Mouse (Mus musculus): ENCODE data around the gene Zmynd12. TPM values are rescaled to one million over a fixed set of nuclear protein-coding genes. Genes with fewer than 3 reads are reported as not detected.

Zmynd12 gene
- polyA plus RNA-seq, 1 experiment from 2014 or later, result not detected

DNA sequence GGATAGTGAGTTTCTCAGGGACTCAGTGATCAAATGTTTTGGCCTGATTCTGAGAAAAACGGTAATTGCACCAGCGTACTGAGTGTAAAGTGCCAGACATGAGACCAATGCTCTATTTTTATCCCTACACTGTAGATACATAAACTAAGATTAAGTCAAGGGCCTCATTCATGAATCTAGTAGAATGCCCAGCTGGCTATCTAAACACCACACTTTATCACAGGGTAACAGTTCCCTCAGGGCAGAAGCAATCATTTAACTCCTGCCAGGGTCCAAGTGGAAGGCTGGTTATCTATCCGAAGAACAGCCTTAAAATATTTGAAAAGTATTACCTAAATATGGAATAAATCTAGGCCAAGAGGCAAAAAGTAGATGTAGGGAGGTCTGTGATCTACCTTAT lies 4.7 kb upstream of the Zmynd12 start:
- Histone ChIP-seq H3K4me3 (no peak overlapping the region), H3K4me1 (peaks cover 39% of the 10 kb centered on the region), H3K9me3 (replicated peaks) (no peaks in the 10 kb centered on the region), H3K27ac (replicated peaks) (no peak overlapping the region), H3K27me3 (ENCODE audit: low read depth, poor library complexity, severe bottlenecking) (0 out of 2 replicates have a peak, but pooled peaks cover 4% of the 10 kb centered on the region), H3K36me3 (peaks cover 11% of the 10 kb centered on the region; the same call in 1 of the 2 replicates)
- no peak for DNase-seq (ENCODE audit: low spot score)
- WGBS, result 94% methylated on average over 3 of the region's 3 CpGs

DNA sequence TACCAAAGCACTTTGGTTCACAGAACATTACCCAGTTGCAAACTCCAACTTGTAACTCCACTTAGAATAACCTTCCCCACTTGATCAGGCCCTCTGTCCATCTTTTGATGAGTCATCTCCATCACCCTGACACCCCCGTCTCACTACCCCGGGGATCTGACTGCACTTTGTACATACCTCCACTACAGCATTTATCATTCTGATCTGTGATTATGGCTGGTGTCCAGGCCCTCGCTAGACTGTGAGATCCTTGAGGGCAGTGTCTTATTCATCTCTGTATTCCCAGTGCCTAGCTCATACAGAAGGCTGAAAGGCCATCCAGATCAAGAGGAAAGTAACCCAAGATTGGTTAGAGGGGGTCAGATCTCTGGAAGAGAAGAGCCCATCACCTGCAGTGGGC lies 1.4 kb upstream of the Zmynd12 start:
- Histone ChIP-seq H3K27me3 (ENCODE audit: low read depth, poor library complexity, severe bottlenecking) (peaks cover 25% of the 10 kb centered on the region), H3K27ac (replicated peaks) (peak overlapping the region; percentile 87; the same call in 1 of the 2 replicates), H3K9me3 (replicated peaks) (no peaks in the 10 kb centered on the region), H3K4me1 (peaks cover 20% of the 10 kb centered on the region), H3K4me3 (peak overlapping the region; percentile 81), H3K36me3 (peaks cover 11% of the 10 kb centered on the region; the same call in 1 of the 2 replicates)
- 82% methylated on average over 3 of the region's 3 CpGs for WGBS
- no peak for DNase-seq (ENCODE audit: low spot score)

DNA sequence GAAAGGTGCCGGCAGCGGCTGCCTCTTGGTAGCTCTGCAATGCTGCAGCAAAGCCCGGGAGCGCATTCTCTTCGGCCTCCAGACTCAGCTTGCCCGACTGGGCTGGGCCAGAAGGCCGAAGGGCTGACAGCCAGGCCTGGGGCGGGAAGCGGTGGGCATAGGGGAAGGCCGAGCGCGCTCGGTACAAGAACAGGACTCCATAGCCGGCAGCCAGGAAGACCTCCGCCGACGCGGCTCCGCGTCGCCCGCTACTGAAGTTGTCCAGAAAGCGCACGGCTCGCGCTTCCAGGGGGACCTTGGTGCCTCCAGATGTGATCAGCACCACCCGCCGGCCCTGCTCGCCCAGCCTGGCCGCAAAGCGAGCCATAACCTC lies 707 bp upstream of the Zmynd12 start:
- DNase-seq (ENCODE audit: low spot score), result no peak
- Histone ChIP-seq H3K27me3 (ENCODE audit: low read depth, poor library complexity, severe bottlenecking) (peaks cover 25% of the 10 kb centered on the region), H3K36me3 (peaks cover 11% of the 10 kb centered on the region; the same call in 1 of the 2 replicates), H3K4me1 (peaks cover 20% of the 10 kb centered on the region), H3K9me3 (replicated peaks) (no peaks in the 10 kb centered on the region), H3K27ac (replicated peaks) (peak overlapping the region; percentile 87), H3K4me3 (peak overlapping the region; percentile 81)
- under 1% methylated on average over 31 of the region's 31 CpGs for WGBS

DNA sequence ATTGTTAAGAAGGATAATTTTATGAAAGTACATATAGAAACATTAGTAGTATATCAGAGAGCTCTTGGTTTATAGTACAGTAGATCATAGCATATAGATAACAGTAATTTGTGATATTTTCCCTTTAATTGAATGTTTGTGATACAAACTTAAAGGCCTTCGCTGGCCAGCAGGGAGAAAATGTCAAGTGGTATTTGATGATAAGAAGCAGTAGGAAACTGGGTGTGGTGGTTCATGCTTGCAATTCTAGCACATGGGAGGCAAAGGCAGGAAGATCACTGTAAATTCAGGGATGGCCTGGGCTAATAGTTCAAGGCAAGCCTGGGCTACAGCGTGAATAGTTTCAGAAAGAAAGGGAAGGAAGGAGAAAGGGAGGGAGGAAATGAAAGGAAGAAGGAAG lies 2.5 kb downstream of the Zmynd12 start:
- WGBS, result 91% methylated on average over 2 of the region's 2 CpGs
- no peaks in the 10 kb centered on the region for H3K36me3 ChIP-seq
- H3K4me1 ChIP-seq, result peaks cover 20% of the 10 kb centered on the region
- peaks cover 31% of the 10 kb centered on the region for H3K27me3 ChIP-seq (ENCODE audit: low read depth, poor library complexity, severe bottlenecking)
- H3K4me3 ChIP-seq, result no peak overlapping the region
- no peak for DNase-seq (ENCODE audit: low spot score)
- no peaks in the 10 kb centered on the region for H3K9me3 ChIP-seq (replicated peaks)
- no peak overlapping the region for H3K27ac ChIP-seq (replicated peaks)

DNA sequence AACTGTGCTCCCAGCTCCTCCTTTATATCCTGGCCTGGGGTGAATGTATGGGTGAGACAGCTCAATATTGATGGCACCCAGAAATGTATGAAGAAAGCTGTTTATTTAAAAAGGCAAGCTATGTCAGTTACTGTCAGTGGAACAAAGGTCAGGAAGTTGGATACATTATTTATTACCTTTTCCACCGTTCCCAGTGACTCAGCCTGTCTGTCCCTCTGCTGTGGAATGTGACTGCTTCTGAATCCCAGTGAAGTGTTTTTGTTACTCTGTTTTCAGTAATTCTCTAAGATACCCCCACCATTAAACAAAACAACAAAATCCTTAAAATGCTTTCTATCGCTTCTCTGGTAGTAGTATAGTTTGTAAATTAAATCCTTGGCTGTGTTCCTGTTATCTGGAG lies 3.0 kb downstream of the Zmynd12 start:
- 83% methylated on average over 2 of the region's 2 CpGs for WGBS
- H3K27ac ChIP-seq (replicated peaks), result no peak overlapping the region

DNA sequence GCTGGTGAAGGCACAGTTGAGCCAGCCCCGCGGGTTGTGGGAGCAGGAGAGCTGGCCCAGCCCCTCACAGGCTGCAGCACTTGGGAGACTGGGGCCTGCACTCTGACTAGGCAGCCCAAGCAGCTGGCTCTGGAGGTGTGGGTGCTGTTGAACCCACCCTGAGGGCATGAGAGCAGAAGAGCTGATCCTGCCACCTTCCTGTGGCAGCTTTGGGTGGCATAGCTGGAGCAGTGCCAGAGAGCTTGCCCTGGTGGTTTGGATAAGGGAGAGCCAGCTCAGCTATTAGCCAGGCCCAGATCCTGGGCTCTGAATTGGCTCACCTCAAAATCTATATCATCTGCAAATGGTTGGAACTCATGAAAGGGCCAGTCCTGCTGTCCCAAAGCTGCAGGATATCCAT lies 5.1 kb downstream of the Zmynd12 start:
- H3K27ac ChIP-seq (replicated peaks), result no peak overlapping the region
- H3K9me3 ChIP-seq (replicated peaks), result no peaks in the 10 kb centered on the region
- H3K4me3 ChIP-seq, result no peak overlapping the region
- H3K27me3 ChIP-seq (ENCODE audit: low read depth, poor library complexity, severe bottlenecking), result peaks cover 31% of the 10 kb centered on the region
- H3K36me3 ChIP-seq, result no peaks in the 10 kb centered on the region
- DNase-seq (ENCODE audit: low spot score), result no peak
- 54% methylated on average over 2 of the region's 2 CpGs for WGBS
- H3K4me1 ChIP-seq, result peaks cover 8% of the 10 kb centered on the region

More for the DNA sequence above, 3.0 kb downstream of the Zmynd12 start:
- H3K4me3 ChIP-seq, result no peak overlapping the region
- H3K27me3 ChIP-seq (ENCODE audit: low read depth, poor library complexity, severe bottlenecking), result peaks cover 31% of the 10 kb centered on the region
- peaks cover 20% of the 10 kb centered on the region for H3K4me1 ChIP-seq
- DNase-seq (ENCODE audit: low spot score), result no peak
- H3K9me3 ChIP-seq (replicated peaks), result no peaks in the 10 kb centered on the region
- no peaks in the 10 kb centered on the region for H3K36me3 ChIP-seq

DNA sequence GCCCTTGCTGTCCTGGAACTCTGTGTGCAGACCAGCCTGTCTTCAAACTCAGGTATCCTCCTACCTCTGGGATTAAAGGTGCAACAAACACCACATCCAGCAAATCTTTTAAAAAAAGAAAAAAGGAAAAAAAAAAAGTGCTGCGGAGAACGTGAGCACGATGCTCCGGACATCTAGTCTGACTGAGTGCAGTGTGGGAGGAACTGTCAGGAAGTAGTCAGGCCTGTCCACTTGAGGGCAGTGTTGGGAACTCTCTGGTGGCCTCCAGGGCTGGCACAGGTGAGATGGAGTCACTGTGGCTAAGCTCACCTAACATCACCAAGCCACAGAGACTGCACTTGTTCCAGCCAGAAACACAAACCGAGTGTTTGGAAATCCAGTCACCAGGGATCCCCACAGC lies 8.1 kb downstream of the Zmynd12 start:
- peaks cover 6% of the 10 kb centered on the region; the same call in 1 of the 2 replicates for H3K27me3 ChIP-seq (ENCODE audit: low read depth, poor library complexity, severe bottlenecking)
- no peaks in the 10 kb centered on the region for H3K36me3 ChIP-seq
- no peak overlapping the region for H3K4me3 ChIP-seq
- WGBS, result 40% methylated on average over 5 of the region's 5 CpGs
- no peaks in the 10 kb centered on the region for H3K4me1 ChIP-seq
- peaks cover 3% of the 10 kb centered on the region; the same call in 1 of the 2 replicates for H3K9me3 ChIP-seq (replicated peaks)
- no peak for DNase-seq (ENCODE audit: low spot score)
- H3K27ac ChIP-seq (replicated peaks), result no peak overlapping the region

DNA sequence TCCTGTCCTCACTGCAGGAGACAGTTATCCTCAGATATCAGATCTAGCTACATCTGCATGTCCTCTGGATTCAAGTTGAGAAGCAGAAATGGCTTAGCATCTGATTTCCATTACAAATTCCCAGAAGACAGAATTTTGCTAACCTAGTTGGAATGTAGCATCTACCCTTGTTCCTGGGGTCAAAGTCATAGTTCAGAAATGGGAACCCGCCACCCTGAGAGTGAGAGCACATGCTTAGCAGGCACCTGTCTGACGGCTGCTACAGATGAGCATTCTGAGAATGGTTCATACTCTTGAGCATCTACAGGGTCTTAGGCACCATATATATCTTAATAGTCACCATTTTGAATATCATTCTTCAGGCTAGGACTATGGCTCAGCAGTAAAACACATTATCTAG lies 15.3 kb downstream of the Zmynd12 start:
- H3K4me1 ChIP-seq, result peaks cover 5% of the 10 kb centered on the region
- 91% methylated on average over 2 of the region's 2 CpGs for WGBS
- H3K9me3 ChIP-seq (replicated peaks), result peaks cover 9% of the 10 kb centered on the region; the same call in 1 of the 2 replicates
- no peak overlapping the region for H3K4me3 ChIP-seq
- no peak for DNase-seq (ENCODE audit: low spot score)
- no peaks in the 10 kb centered on the region for H3K27me3 ChIP-seq (ENCODE audit: low read depth, poor library complexity, severe bottlenecking)
- no peak overlapping the region for H3K27ac ChIP-seq (replicated peaks)
- no peaks in the 10 kb centered on the region for H3K36me3 ChIP-seq

DNA sequence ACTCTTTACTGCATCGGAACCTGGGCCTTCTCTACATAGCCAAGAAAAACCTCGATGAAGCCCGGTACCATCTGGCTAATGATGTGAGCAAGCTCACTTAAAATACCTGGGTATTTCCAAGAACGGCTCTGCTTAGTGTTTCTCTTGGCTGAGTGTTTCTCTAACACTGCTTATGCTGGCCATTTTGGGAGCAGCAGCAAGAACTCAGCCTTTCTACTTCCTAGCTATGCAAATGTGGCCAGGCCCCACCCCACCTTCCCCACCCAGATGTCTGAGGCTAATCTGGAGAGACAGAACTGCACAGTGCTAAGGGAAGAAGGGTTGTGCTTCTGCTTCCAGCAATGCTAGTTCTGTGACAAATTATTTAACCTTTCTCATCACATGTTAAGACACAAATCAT lies 19.2 kb downstream of the Zmynd12 start:
- Histone ChIP-seq H3K9me3 (replicated peaks) (no peaks in the 10 kb centered on the region), H3K4me1 (peaks cover 5% of the 10 kb centered on the region), H3K4me3 (no peak overlapping the region), H3K36me3 (no peaks in the 10 kb centered on the region), H3K27me3 (ENCODE audit: low read depth, poor library complexity, severe bottlenecking) (no peaks in the 10 kb centered on the region), H3K27ac (replicated peaks) (no peak overlapping the region)
- no peak for DNase-seq (ENCODE audit: low spot score)
- WGBS, result 94% methylated on average over 4 of the region's 4 CpGs

DNA sequence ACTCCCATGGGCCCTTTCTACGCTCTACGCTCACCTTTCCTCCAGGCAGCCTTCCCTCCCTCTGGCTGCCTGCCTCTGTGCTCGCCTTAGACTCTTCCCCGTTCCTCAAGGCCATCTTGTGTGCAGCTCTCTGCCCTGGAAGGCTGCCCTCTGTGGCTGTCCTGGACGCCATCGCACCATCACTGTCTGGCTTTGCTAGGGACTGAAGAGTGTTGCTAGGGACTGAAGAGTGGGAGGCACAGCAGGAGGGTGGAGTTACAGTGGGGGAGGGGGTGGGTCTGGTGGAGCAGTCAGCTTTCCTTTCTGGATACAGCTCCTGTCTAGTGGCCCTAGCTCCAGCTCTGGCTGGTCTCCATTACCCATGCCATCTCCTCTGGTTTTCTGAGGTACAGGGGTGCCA lies 19.9 kb downstream of the Zmynd12 start:
- H3K4me1 ChIP-seq, result peaks cover 5% of the 10 kb centered on the region
- no peaks in the 10 kb centered on the region for H3K9me3 ChIP-seq (replicated peaks)
- no peaks in the 10 kb centered on the region for H3K36me3 ChIP-seq
- no peak for DNase-seq (ENCODE audit: low spot score)
- no peak overlapping the region for H3K27ac ChIP-seq (replicated peaks)
- WGBS, result 40% methylated on average over 6 of the region's 6 CpGs
- no peaks in the 10 kb centered on the region for H3K27me3 ChIP-seq (ENCODE audit: low read depth, poor library complexity, severe bottlenecking)
- no peak overlapping the region for H3K4me3 ChIP-seq

DNA sequence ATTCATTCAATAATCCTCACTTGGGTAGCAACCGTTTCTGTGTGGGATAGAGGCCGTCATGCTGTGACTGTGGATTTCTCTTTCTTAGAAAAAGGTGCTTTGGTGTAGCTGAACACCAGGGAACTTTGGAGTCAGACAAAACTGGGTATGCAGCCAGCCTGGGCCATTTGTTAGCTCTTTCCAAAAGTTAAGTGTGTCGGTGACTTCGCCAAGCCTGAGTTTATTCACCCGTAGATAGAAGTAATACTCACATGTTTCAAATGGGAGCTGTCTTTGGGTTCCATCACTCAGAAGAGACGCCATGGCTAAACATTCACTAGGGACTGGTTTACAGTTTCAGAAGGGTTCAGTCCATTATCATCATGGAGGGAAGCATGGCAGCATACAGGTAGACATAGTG lies 24.6 kb downstream of the Zmynd12 start:
- Histone ChIP-seq H3K36me3 (no peaks in the 10 kb centered on the region), H3K9me3 (replicated peaks) (no peaks in the 10 kb centered on the region), H3K4me1 (peaks cover 5% of the 10 kb centered on the region), H3K4me3 (no peak overlapping the region), H3K27ac (replicated peaks) (no peak overlapping the region), H3K27me3 (ENCODE audit: low read depth, poor library complexity, severe bottlenecking) (no peaks in the 10 kb centered on the region)
- 95% methylated on average over 6 of the region's 6 CpGs for WGBS
- no peak for DNase-seq (ENCODE audit: low spot score)

DNA sequence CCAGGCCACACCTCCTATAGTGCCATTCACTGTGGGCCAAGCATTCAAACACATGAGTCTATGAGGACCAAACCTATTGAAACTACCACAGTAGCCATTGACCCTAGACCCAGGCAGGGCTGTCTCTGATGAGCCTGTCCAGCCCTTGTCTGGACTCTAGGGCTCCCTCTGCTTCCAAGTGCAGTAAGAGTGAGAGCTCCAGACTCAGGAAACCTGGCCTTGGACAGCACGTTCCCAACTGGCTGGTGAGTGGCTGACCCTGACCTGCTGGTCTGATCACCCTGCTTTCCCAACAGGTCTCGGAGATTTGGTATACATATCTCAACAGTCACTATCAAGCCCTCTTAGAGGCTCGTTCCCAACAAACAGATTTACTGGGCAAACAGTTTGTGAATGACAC lies 25.2 kb downstream of the Zmynd12 start:
- Histone ChIP-seq H3K9me3 (replicated peaks) (no peaks in the 10 kb centered on the region), H3K4me3 (no peak overlapping the region), H3K27ac (replicated peaks) (no peak overlapping the region), H3K27me3 (ENCODE audit: low read depth, poor library complexity, severe bottlenecking) (no peaks in the 10 kb centered on the region), H3K36me3 (no peaks in the 10 kb centered on the region), H3K4me1 (peaks cover under 1% of the 10 kb centered on the region; the same call in 1 of the 2 replicates)
- no peak for DNase-seq (ENCODE audit: low spot score)
- 83% methylated on average over 3 of the region's 3 CpGs for WGBS

DNA sequence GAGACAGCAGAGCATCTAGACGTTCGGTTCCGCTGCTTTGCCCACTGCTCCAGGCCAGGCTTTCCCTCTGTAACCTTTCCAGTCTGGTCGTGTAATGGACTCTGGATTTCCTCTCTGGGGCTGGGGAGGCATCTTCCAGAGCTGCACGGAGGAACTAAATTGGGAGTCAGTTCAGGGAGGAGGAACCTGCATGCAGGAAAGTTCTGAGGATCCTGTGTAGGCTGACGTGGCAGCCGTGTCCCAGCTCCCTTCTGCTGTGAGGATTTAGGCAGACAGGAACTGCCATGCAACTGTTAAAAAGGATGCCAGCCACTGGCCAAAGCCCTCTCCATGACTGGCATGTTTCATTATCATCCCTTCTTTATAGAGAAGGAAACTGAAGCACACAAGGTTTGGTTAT lies 27.8 kb downstream of the Zmynd12 start:
- WGBS, result 75% methylated on average over 7 of the region's 7 CpGs
- no peak overlapping the region for H3K27ac ChIP-seq (replicated peaks)
- H3K9me3 ChIP-seq (replicated peaks), result no peaks in the 10 kb centered on the region
- no peak for DNase-seq (ENCODE audit: low spot score)
- H3K4me3 ChIP-seq, result no peak overlapping the region
- H3K4me1 ChIP-seq, result peaks cover 10% of the 10 kb centered on the region
- H3K27me3 ChIP-seq (ENCODE audit: low read depth, poor library complexity, severe bottlenecking), result no peaks in the 10 kb centered on the region
- H3K36me3 ChIP-seq, result no peaks in the 10 kb centered on the region

DNA sequence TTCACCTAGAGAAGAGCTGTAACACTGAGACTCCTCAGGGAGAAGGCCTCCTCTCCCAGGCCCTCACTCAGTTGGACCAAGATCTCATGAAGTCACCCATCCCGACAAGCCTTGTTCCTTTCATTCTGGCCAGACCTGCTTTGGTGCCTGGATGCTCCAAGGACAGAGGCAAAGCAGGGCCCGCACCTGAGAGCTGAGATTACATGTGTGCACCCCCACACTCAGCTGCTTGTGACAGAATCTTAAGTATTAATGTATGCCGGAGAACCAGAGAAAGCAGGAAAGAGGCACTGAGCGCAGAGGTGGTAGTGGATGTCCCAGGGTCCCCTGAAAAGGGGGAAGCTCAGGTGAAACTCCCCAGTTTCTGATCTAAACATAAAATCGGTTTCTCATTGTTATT lies 30.5 kb downstream of the Zmynd12 start:
- H3K27me3 ChIP-seq (ENCODE audit: low read depth, poor library complexity, severe bottlenecking), result no peaks in the 10 kb centered on the region
- H3K4me3 ChIP-seq, result no peak overlapping the region
- WGBS, result 70% methylated on average over 5 of the region's 5 CpGs
- DNase-seq (ENCODE audit: low spot score), result no peak
- peak overlapping the region; percentile 64; the same call in 1 of the 2 replicates for H3K27ac ChIP-seq (replicated peaks)
- no peaks in the 10 kb centered on the region for H3K9me3 ChIP-seq (replicated peaks)
- H3K36me3 ChIP-seq, result no peaks in the 10 kb centered on the region
- H3K4me1 ChIP-seq, result peaks cover 10% of the 10 kb centered on the region

Data from midbrain, embryonic 10.5 days (tissue).